Mouse (Mus musculus): ENCODE data around the gene Ada.

GRCm38 (mm10) chr2:163777061-163777460 lies 27.0 kb upstream of the Ada start:
- TF ChIP-seq CTCF (IDR thresholded peaks at IDR 0.05; ENCODE audit: borderline replicate concordance, extremely low read depth, insufficient read depth, insufficient read length) (no peak), POLR2A (IDR thresholded peaks at IDR 0.05; ENCODE audit: borderline replicate concordance, extremely low read depth, insufficient read depth, insufficient read length, poor library complexity, severe bottlenecking) (no peak)

Measured in brain, embryonic 14.5 days (tissue).